Mouse (Mus musculus) liver, embryonic 14.5 days (tissue): ENCODE measurements around the gene Rsph1.

ENCODE experiments used
- CTCF ChIP-seq: IDR thresholded peaks from 2 replicates; pipeline ENCODE4 v1.5.1; 2016; ENCODE audit warnings: antibody characterized with exemption, low read depth, control low read depth
- EP300 ChIP-seq: IDR thresholded peaks from 2 replicates; pipeline ENCODE4 v1.6.1; 2016; ENCODE audit warnings: antibody characterized with exemption, low read depth

DNA sequence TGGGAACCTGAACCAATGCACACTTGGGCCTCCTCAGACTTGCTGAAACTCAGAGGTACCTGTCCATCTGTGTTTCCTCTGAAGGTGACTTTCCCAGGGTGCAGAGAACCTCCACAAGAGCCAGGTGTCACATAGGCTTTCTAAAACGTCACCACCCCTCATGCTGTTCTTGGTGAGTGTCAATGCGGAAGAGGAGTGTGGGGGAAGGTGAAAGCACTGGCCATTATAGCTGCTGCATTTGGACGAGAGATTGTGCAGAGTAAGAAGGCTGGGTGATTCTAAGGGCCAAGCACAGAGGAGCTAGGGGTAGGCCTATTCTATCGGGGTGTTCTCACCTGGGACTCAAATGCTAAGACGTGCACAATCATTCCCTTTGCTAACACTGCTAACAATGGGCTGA is 23.2 kb downstream of the Rsph1 start:
- TF ChIP-seq EP300 = no peak
- no peak for TF ChIP-seq CTCF
